Mouse (Mus musculus) thymus, adult 2 months (tissue): ENCODE data around the gene Negr1.

Experiments
- CTCF ChIP-seq: fragments of 200-500 bp; IDR thresholded peaks from 2 replicates; pipeline ENCODE4 v1.5.1; 2012; ENCODE audit warnings: mild to moderate bottlenecking, control low read depth, low read length, moderate library complexity, borderline replicate concordance; ENCODE audit not compliant: control insufficient read depth, poor library complexity, insufficient read depth; ENCODE audit errors: extremely low read depth
- POLR2A ChIP-seq: fragments of 200-500 bp; IDR thresholded peaks from 2 replicates; pipeline ENCODE4 v1.6.1; 2012; ENCODE audit warnings: mild to moderate bottlenecking, low read length, control low read depth, moderate library complexity; ENCODE audit not compliant: control insufficient read depth, poor library complexity, insufficient read depth; ENCODE audit errors: extremely low read depth

- TF ChIP-seq POLR2A, result no peak
- TF ChIP-seq CTCF, result no peak
Measured at GRCm38 (mm10) chr3:156870239-156870921, 308.8 kb downstream of the Negr1 start.
